Mouse (Mus musculus) kidney, postnatal 36 days (tissue): Measurements from ENCODE around the gene Pitpnm1.
"Not testable (repeated sequence)": the region's sequence is repeated elsewhere in the genome, so short reads cannot be mapped to it uniquely, and the experiment has no call there.

Experiments used
- DNase-seq, 2 experiments: peaks; one replicate each; pipeline ENCODE4 v3.0.0; 2021 to 2022; ENCODE audit warnings: mixed read lengths in 2 of 2

Gene Pitpnm1

GRCm38 (mm10) chr19:4099837-4100717 lies at the start of gene Pitpnm1:
Gene Pitpnm1, plus strand, starts transcription at chr19:4099998.
- DNase-seq, result peak; percentile 82 to 91

- no peak for DNase-seq
Observed at GRCm38 (mm10) chr19:4051016-4051415, 48.8 kb upstream of the Pitpnm1 start.

GRCm38 (mm10) chr19:4051741-4052515 lies 47.9 kb upstream of the Pitpnm1 start:
- peak; percentile 62 to 92 for DNase-seq

DNA sequence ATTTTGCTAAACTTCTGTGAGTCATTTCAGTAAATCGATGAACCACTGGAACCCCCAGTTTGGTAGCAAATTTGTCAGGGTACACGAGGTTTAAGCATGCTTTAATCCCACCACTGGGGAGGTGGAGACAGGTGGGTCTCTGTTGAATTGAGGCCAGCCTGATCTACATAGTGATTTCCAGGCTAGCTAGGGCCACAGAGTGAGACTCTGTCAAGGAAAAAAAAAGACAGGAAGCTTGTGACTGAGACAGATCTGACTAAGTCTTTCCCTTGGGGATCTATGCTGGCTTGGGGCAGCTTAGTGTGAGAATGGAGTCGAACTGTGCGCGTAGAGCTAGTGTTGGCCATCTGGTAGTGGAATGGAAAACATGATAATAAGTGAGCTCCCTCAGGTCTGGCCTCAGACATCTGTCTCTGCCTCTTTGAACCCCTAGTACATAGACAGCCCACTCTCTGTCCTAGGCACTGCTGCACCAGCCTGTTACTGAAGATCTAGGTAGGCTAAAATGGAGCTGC lies 47.2 kb upstream of the Pitpnm1 start:
- no peak for DNase-seq

- no peak for DNase-seq
Observed at GRCm38 (mm10) chr19:4054613-4055012, 45.2 kb upstream of the Pitpnm1 start.

- DNase-seq, result peak; percentile 84 to 86
Observed at GRCm38 (mm10) chr19:4055216-4055946, 44.4 kb upstream of the Pitpnm1 start.

GRCm38 (mm10) chr19:4055947-4056693 lies 43.7 kb upstream of the Pitpnm1 start:
- DNase-seq, result peak; percentile 65

DNA sequence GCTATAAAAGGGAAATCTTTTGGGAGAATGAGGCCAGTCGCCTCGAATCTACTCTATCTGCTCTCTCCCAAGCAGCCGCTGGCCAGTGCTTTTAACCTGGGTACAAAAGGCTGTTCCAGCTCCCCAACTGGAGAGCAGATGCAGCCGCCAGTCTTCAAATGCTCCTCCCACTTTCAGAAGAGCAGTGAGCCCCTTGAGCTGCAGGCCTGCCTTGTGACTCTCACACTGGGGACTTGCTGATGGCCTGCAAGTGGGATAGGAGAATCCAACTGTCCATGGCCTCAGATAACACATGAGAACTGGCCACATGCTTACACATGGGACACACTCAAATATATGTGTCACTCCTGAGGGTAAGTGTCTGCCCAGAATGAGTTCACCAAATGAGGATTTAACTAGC lies 43.1 kb upstream of the Pitpnm1 start:
- DNase-seq, result no peak

GRCm38 (mm10) chr19:4057389-4057788 lies 42.4 kb upstream of the Pitpnm1 start:
- DNase-seq, result no peak

- no peak for DNase-seq
Observed at GRCm38 (mm10) chr19:4057962-4058361, 41.8 kb upstream of the Pitpnm1 start.

- no peak for DNase-seq
Observed at GRCm38 (mm10) chr19:4058581-4058980, 41.2 kb upstream of the Pitpnm1 start.

DNA sequence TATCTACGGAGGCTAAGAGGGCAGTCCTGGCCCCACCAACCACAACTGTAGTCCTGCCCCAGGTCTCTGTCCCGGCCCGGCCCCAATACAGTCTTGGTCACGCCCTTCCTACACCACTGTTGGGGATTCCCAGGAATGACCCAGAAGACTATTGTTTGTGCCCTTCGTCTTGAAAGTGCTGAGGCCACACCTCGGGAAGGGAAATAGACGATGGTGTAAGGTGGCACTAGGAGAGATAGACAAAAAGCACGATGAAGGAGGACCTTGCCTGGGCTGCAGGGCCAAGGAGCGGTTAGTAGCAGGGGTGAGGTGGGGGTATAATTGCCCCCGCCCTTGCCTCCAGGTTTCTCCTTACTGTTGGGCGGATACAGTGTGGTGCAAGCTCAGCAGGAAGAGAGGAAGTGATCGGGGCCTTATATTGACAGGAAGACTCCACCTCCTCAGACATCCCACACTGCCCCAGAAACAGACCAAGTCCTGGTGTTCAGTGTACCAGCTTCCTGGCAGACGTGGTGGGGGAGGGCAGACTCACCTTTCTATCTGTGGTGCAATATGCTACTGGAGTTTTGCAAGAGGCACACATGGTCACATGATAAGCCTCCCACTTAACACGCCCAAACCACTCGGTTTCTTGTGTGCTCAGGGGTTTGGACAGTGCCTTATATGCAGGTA lies 40.6 kb upstream of the Pitpnm1 start, which contains the start of gene Gstp3:
Gstp3 (minus strand) TSS at position 501 of the 672 bp plus-strand sequence.
- DNase-seq, result no peak

DNA sequence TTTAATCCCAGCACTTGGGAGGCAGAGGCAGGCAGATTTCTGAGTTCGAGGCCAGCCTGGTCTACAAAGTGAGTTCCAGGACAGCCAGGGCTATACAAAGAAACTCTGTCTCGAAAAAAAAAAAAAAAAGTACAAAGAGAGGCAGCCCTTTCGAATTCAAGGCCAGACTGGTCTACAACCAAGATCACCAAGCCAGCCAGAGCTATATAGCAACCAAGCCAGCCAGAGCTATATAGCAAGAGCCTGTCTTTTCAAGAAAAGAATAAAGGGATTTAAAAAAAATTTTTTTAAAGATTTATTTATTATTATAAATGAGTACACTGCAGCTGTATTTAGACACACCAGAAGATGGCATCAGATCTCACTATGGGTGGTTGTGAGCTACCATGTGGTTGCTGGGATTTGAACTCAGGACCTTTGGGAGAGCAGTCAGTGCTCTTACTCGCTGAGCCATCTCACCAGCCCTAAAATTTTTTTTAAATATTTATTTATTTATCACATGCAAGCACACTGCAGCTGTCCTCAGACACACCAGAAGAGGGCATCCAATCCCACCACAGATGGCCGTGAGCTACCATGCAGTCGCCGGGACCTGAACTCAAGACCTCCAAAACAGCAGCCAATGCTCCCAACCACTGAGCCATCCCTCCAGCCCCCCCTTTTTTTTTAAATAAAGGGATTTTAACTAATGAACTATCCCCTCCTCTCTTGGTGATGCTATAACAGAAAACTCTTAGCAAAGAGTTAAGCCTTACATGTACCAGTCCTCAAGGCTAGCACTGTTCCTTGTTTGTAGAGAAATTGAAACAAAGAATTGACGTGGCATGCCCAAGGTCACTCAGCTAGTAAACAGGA lies 39.5 kb upstream of the Pitpnm1 start:
- not testable (repeated sequence) for DNase-seq

DNA sequence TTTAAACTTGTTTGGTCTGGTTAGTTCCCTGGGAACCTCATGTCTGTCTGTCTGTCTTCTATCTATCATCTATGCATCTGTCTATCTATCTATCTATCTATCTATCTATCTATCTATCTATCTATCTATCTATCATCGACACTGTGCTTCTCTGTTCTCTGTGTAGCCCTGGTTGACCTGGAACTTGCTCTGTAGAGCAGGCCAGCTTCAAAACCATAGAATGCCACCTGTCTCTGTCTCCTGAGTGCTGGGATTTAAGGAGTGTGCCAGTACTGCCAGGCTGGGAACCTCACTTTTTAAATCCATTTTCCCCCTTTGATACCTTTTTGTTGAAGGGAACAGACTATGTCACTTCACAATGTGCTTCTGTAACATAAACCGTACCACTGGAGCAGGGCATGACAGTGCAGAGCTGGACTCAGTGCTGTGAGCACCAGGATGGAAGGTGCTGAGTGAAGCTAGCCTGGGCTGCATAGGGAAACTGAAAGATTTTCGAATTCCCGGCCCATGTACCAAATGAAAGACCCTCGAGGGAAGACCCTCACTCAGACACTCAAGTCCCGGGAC lies 38.8 kb upstream of the Pitpnm1 start:
- no peak for DNase-seq

DNA sequence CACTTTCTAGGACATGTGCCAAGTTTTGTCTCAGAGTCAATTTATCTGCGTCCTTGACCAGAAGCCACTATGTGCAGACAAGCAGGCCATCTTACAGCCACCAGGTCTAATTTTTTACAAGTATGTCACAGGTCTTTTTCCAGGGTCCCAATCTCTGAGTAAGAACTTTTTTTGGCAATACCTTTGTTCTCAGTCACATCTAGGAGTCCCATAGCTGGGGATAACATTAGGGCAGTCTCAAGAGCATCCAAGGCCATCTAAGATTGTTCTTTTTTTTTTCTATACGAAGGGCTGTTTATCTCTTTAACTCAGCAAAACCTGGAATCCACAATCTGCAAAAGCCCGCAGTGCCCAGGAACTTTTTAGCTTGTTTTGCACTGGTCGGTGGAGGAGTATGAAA lies 36.4 kb upstream of the Pitpnm1 start:
- not testable (repeated sequence) for DNase-seq

GRCm38 (mm10) chr19:4064501-4064900 lies 35.3 kb upstream of the Pitpnm1 start:
- DNase-seq, result not testable (repeated sequence)

- peak in 1 of 2 experiments; percentile 44 for DNase-seq
Observed at GRCm38 (mm10) chr19:4066280-4066679, 33.5 kb upstream of the Pitpnm1 start.

GRCm38 (mm10) chr19:4066877-4067276 lies 32.9 kb upstream of the Pitpnm1 start:
- DNase-seq, result no peak

- DNase-seq, result not testable (repeated sequence)
Observed at GRCm38 (mm10) chr19:4068242-4068641, 31.6 kb upstream of the Pitpnm1 start.
